Mouse (Mus musculus) heart, embryonic 11.5 days (tissue): ENCODE measurements at regions not wholly inside any gene's neighbourhood (a gene's known extent, or its start where the extent isn't known, plus 50 kb on each side); places are given as distances from the start of the nearest gene placed in this dataset.

ENCODE experiments used
- ATAC-seq: fragments of 200-750 bp; cut with Nextera tagmentation; replicated peaks from 2 replicates; pipeline ENCODE4 v1.8.0; 2017; ENCODE audit warnings: moderate library complexity; ENCODE audit not compliant: insufficient number of reproducible peaks, low FRiP score, low TSS enrichment
- H3K27ac ChIP-seq: fragments of 300-500 bp; sonication (generic); 2 replicates; pipeline ENCODE4 v1.5.1; 2014; ENCODE audit warnings: mild to moderate bottlenecking, low read depth, low read length
- H3K27me3 ChIP-seq: fragments of 300-500 bp; sonication (generic); 2 replicates; pipeline ENCODE4 v1.6.1; 2014; ENCODE audit warnings: mild to moderate bottlenecking, low read length, mixed read lengths; ENCODE audit not compliant: control insufficient read depth, insufficient read depth
- H3K36me3 ChIP-seq: fragments of 300-500 bp; sonication (generic); 2 replicates; pipeline ENCODE4 v1.6.1; 2014; ENCODE audit warnings: mild to moderate bottlenecking, low read length, moderate library complexity, mixed read lengths; ENCODE audit not compliant: control insufficient read depth, insufficient read depth
- H3K4me1 ChIP-seq: fragments of 300-500 bp; sonication (generic); 2 replicates; pipeline ENCODE4 v1.6.1; 2014; ENCODE audit warnings: low read length; ENCODE audit not compliant: control insufficient read depth, insufficient read depth
- H3K4me2 ChIP-seq: fragments of 300-500 bp; sonication (generic); 2 replicates; pipeline ENCODE4 v1.6.1; 2014; ENCODE audit warnings: mild to moderate bottlenecking, moderate library complexity
- H3K4me3 ChIP-seq: fragments of 300-500 bp; sonication (generic); 2 replicates; pipeline ENCODE4 v1.5.1; 2014; ENCODE audit warnings: low read depth, low read length
- H3K9ac ChIP-seq: fragments of 300-500 bp; sonication (generic); 2 replicates; pipeline ENCODE4 v1.6.1; 2014; ENCODE audit warnings: mild to moderate bottlenecking, low read depth, low read length, moderate library complexity
- H3K9me3 ChIP-seq: fragments of 300-500 bp; sonication (generic); replicated peaks from 2 replicates; pipeline ENCODE4 v1.6.1; 2016; ENCODE audit warnings: low read length; ENCODE audit not compliant: control insufficient read depth
- WGBS: fragments of 180-500 bp; shearing (Covaris S2); extraction: QIAGEN DNeasy Blood & Tissue Kit; methylation state at CpG from one replicate; pipeline ENCODE4 v1.1.7; 2014; ENCODE audit not compliant: insufficient replicate concordance; 5-methylcytosine and 5-hydroxymethylcytosine counted together

DNA sequence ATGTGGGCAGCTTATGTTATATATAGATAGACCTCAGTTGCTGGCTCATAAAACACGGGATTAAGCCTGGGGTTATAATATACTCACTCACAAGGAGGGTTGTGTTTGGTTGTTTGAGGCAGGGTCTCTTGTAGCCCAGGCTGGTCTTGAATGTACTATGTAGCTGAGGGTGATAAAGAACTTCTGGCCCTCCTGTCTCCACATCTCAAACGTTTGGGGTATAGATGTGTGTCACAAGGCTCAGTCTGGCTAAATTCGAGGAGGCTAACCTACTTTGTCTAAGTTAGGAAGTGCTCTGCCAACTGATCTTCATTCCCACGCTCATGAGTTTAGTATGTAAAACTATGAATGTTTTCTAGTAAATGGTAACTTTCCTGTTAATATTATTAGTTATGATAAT is 136.7 kb upstream of the Wdfy3 start:
- Histone ChIP-seq H3K27ac (no peak overlapping the region), H3K4me1 (no peaks in the 10 kb centered on the region), H3K9ac (no peak overlapping the region), H3K27me3 (no peaks in the 10 kb centered on the region), H3K9me3 (no peaks in the 10 kb centered on the region), H3K4me3 (no peak overlapping the region), H3K36me3 (no peaks in the 10 kb centered on the region), H3K4me2 (no peak overlapping the region)
- no peak for ATAC-seq
- 47% methylated on average over 4 of the region's 4 CpGs for WGBS

DNA sequence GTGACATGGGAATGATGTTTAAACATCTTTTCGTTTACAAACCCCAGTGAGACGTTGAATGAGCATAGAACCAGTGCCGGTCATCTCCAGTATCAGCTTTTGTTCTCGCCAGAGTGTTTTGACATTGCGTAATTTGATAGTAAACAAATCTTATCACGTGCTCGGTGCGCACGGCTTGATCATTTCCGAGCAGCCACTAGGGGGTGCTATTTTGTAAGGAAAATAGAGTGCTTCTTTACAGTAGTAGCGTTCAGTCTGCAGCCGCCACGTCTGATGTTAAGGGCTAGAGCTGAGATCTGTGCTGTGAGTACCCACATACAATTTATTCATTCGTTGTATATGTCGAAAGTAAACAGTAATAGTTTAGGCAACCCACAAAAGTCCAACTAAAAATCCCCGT is 137.2 kb upstream of the Wdfy3 start:
- no peak overlapping the region for H3K27ac ChIP-seq
- H3K4me1 ChIP-seq = no peaks in the 10 kb centered on the region
- H3K9me3 ChIP-seq = no peaks in the 10 kb centered on the region
- ATAC-seq = no peak
- WGBS = 4% methylated on average over 16 of the region's 16 CpGs
- no peaks in the 10 kb centered on the region for H3K36me3 ChIP-seq
- peak overlapping the region; percentile 56 for H3K4me2 ChIP-seq
- H3K27me3 ChIP-seq = no peaks in the 10 kb centered on the region
- no peak overlapping the region for H3K4me3 ChIP-seq
- H3K9ac ChIP-seq = no peak overlapping the region

DNA sequence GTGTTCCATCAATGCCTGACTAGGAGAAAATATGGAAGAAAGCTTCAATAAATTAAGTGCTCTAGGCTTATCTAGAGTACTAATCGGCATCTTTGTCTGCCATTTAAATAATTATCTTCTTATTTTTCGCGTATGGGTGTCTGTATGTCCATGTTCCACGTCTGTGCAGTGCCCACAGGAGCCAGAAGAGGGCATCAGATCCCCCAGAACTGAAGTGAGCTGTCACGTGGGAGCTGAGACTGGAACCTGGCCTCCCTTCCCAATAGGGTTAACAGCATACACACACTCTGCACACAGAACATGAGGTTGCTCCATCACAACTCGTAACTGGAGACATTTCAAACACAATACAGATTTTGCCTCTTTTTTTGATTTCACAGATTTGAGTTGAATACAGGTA is 143.4 kb upstream of the Wdfy3 start:
- Histone ChIP-seq H3K27ac (no peak overlapping the region), H3K9ac (no peak overlapping the region), H3K4me3 (no peak overlapping the region), H3K4me2 (no peak overlapping the region), H3K27me3 (no peaks in the 10 kb centered on the region), H3K36me3 (no peaks in the 10 kb centered on the region), H3K4me1 (no peaks in the 10 kb centered on the region), H3K9me3 (no peaks in the 10 kb centered on the region)
- no peak for ATAC-seq
- WGBS = 54% methylated on average over 6 of the region's 6 CpGs

DNA sequence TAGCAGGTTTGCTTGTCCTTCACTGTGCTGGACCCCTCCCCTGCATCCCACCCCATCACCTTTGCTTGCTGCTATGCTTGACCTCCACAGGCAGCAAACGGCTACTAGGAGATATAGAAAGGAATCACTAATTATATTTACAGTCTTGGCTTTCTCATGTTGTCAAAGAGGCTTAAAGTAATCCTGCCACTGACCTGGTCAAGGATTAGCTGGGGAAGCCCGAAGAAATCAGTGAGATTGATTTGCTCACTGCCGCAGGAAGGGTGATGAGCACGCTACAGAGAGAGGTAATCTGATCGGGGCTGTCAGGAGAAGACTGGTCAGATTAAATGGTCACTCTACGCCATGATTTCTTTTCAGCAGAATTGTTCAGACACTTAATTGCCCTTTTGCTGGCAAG is 157.4 kb upstream of the Wdfy3 start:
- ATAC-seq = no peak
- H3K36me3 ChIP-seq = no peaks in the 10 kb centered on the region
- no peak overlapping the region for H3K9ac ChIP-seq
- no peaks in the 10 kb centered on the region for H3K9me3 ChIP-seq
- H3K27me3 ChIP-seq = no peaks in the 10 kb centered on the region
- WGBS = 52% methylated on average over 6 of the region's 6 CpGs
- no peaks in the 10 kb centered on the region for H3K4me1 ChIP-seq
- H3K4me3 ChIP-seq = no peak overlapping the region
- H3K27ac ChIP-seq = no peak overlapping the region
- H3K4me2 ChIP-seq = no peak overlapping the region

DNA sequence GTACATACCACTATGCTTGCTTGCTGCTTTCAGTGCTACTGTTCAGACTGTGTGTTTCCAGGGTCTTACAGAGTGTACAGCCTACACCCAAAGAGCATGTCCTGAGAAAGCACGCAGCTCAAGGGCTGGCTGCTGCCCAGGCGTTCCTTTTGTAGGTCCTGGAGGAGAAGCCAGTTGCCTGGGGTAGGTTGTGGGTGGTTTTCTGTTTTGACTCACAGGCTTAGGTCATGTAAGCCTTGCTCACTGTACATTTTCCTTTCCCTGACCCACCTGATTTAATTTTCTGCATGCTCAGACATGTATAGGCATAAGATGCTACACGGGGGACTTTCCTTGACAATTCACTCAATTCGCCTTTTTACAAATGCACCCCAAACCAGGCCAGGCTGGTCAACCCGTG is 172.9 kb upstream of the Wdfy3 start:
- 75% methylated on average over 5 of the region's 5 CpGs for WGBS
- Histone ChIP-seq H3K27me3 (no peaks in the 10 kb centered on the region), H3K36me3 (no peaks in the 10 kb centered on the region), H3K4me2 (no peak overlapping the region), H3K9me3 (no peaks in the 10 kb centered on the region), H3K27ac (no peak overlapping the region), H3K4me1 (no peaks in the 10 kb centered on the region), H3K4me3 (no peak overlapping the region), H3K9ac (no peak overlapping the region)
- ATAC-seq = no peak

DNA sequence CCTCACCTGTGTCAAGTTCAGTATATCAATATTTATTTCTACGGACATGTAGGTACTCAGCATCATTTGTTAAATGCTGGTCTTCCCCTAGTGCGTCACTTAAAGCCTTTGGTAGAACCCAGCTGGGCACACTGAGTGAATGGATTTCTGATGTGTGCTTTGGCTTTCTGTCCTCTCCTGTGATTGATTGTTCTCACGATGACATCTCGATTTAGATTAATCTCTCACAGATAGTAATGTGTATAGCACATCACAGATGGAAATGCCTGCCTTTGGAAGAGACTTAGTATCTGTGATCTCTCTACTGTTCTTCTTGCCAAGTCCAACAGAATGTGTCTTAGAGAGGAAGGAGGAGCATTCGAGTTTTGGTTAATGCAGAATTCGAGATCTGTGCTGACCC is 175.0 kb upstream of the Wdfy3 start:
- 73% methylated on average over 6 of the region's 6 CpGs for WGBS
- H3K4me3 ChIP-seq = no peak overlapping the region
- no peaks in the 10 kb centered on the region for H3K36me3 ChIP-seq
- H3K27me3 ChIP-seq = no peaks in the 10 kb centered on the region
- no peak overlapping the region for H3K9ac ChIP-seq
- H3K4me1 ChIP-seq = no peaks in the 10 kb centered on the region
- no peak for ATAC-seq
- no peaks in the 10 kb centered on the region for H3K9me3 ChIP-seq
- no peak overlapping the region for H3K27ac ChIP-seq
- no peak overlapping the region for H3K4me2 ChIP-seq

DNA sequence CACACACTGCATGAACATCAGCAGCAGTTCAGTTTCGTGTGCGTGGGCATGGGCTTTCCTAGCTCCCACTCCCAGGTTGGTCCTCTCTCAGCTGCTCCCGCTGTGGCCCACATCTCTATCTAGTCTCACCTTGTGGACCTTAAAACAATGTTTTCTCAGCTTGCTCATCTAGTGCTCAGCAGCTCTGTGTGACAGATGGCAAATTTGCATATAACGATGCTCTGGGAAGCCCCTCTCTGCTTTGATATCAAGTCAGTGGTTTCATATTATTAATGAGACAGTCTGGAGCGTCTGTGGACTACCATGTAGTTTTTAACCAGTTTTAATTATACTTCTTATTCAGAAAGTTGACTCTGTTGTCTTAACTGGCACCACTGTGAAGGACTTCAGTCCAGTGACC is 179.0 kb upstream of the Wdfy3 start:
- Histone ChIP-seq H3K4me2 (no peak overlapping the region), H3K4me1 (no peaks in the 10 kb centered on the region), H3K9ac (no peak overlapping the region), H3K27ac (no peak overlapping the region), H3K36me3 (no peaks in the 10 kb centered on the region), H3K27me3 (no peaks in the 10 kb centered on the region), H3K9me3 (no peaks in the 10 kb centered on the region), H3K4me3 (no peak overlapping the region)
- 82% methylated on average over 5 of the region's 5 CpGs for WGBS
- no peak for ATAC-seq

DNA sequence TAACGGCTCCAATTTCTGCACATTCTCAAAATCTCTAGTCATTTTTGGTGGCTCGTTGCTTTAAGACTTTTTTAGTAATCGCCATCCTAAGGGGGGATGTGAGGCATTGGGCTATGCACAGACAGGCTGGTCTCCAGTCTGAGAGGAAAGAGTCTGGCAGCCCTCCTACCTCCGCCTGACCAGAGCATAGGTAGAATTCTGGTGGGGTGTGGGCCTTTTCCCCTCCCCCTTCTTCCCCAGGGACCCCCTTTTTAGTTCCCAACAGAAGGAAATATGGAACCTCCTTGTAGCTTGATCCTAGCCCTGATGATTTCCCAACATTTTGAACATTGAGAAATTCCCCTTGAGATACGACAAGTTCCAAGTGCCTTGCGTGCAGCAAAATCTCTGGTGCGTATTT is 181.4 kb upstream of the Wdfy3 start:
- Histone ChIP-seq H3K4me2 (no peak overlapping the region), H3K4me1 (no peaks in the 10 kb centered on the region), H3K36me3 (no peaks in the 10 kb centered on the region), H3K4me3 (no peak overlapping the region), H3K9ac (no peak overlapping the region), H3K27ac (no peak overlapping the region), H3K9me3 (no peaks in the 10 kb centered on the region), H3K27me3 (no peaks in the 10 kb centered on the region)
- 83% methylated on average over 7 of the region's 7 CpGs for WGBS
- ATAC-seq = no peak

DNA sequence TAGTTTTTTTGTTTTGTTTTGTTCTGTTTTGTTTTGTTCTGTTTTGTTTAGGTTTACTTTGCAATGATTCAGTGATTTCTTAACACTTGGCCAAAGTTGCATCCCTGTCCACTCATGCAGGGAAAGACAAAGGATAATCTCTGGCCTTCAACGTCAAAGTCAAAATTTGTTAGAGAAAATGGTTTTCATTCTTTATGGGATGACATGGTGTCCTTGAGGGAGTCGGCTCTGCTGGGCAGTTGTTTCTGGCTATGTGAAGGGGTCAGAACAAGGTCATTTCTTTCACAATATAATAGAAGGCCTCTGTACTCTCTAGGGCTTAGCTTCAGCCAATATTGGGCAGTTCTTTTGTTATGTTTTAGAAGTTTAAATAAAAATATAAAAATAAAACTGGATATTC is 184.1 kb upstream of the Wdfy3 start:
- no peaks in the 10 kb centered on the region for H3K4me1 ChIP-seq
- no peaks in the 10 kb centered on the region for H3K9me3 ChIP-seq
- H3K36me3 ChIP-seq = no peaks in the 10 kb centered on the region
- no peak overlapping the region for H3K27ac ChIP-seq
- no peak overlapping the region for H3K4me3 ChIP-seq
- no peaks in the 10 kb centered on the region for H3K27me3 ChIP-seq
- H3K4me2 ChIP-seq = no peak overlapping the region
- H3K9ac ChIP-seq = no peak overlapping the region
- 48% methylated on average over 2 of the region's 2 CpGs for WGBS
- ATAC-seq = no peak
